Mouse (Mus musculus) heart, postnatal 25 days (tissue): ENCODE results near the gene Tnfaip1. TPM values are rescaled to one million over a fixed set of nuclear protein-coding genes. Genes with fewer than 3 reads are reported as not detected.
"Not testable (repeated sequence)": the region's sequence is repeated elsewhere in the genome, so short reads cannot be mapped to it uniquely, and the experiment has no call there.

Experiments
- DNase-seq: peaks from one replicate; pipeline ENCODE4 v3.0.0; 2022; ENCODE audit warnings: low spot score
- intact Hi-C: fragments of 180-260 bp; cut with DNase I; formaldehyde crosslinking; loops from one replicate; pipeline ENCODE4 v1.15.1; 2025
- total RNA-seq, 2 experiments: library from RNA; stranded (reverse); gene quantifications; 2 replicates each; pipeline ENCODE4 v1.2.3; 2021

The Tnfaip1 gene
- total RNA-seq, result 10 to 100 TPM; 39.1 to 41.9 TPM

GRCm38 (mm10) chr11:78536080-78536689 lies at the start of gene Tnfaip1, which contains the start of gene Ift20:
TSS of gene Tnfaip1 (minus strand) at chr11:78536332.
TSS of gene Ift20 (plus strand) at chr11:78536361.
- peak; percentile 97 for DNase-seq

GRCm38 (mm10) chr11:78582848-78583247 lies 46.7 kb upstream of the Tnfaip1 start:
- intact Hi-C loops, result no loop called here
- no peak for DNase-seq

More at GRCm38 (mm10) chr11:78536080-78536689, at the start of gene Tnfaip1, which contains the start of gene Ift20:
- intact Hi-C loops, result no loop called here

DNA sequence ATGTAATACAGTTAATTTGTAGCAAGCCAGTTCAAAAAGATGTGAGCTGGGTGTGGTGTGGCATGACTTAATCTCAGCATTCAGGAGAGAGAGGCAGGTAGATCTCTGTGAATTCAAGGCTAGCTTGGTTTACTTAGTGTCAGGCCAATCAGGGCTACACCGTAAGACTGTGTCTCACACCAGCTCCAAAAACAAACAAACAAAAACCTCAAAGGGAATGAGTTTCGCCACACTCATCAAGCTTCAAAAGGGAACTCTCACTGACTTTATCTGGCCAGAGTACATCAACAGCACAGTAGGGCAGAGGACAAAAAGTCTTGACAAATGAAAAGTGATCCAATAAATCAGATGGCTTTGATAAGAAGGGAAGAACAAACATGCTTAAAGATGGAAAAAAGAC lies 38.8 kb upstream of the Tnfaip1 start:
- DNase-seq, result no peak
- intact Hi-C loops, result no loop called here

GRCm38 (mm10) chr11:78574536-78574935 lies 38.4 kb upstream of the Tnfaip1 start:
- intact Hi-C loops, result no loop called here
- DNase-seq, result no peak

DNA sequence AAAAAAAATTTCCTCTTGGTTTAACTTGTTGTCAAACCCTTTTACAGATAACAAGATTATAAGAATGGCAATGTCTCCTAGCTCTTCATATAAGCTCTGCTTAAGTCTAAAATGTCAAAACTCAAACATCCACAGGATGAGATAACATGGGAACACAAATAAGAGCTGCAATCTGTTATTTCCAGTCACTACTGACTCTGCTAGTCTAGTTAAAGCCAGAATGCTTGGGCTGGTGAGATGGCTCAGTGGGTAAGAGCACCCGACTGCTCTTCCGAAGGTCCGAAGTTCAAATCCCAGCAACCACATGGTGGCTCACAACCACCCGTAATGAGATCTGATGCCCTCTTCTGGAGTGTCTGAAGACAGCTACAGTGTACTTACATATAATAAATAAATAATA lies 37.9 kb upstream of the Tnfaip1 start:
- intact Hi-C loops, DNase-seq: not testable (repeated sequence)

DNA sequence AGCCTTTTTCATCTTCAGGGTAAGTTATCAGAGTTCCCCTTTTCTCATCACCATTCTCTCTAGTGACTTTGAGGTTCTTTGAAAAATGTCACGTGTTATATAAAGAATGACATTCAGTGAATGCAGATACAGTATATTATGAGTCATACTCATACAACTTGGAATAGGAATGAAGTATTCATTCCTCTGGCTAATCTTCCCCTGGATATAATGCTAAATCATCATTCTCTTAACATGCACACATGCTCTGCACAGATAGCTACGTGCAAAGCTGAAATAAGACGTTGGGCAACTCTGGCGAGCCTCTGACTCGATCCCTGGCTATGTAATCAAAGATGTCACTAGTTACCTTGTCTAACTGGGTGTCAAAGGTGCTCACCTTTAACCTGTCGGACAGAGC lies 35.7 kb upstream of the Tnfaip1 start:
- intact Hi-C loops, result no loop called here
- DNase-seq, result no peak

- intact Hi-C loops, result no loop called here
- DNase-seq, result no peak
Measured at GRCm38 (mm10) chr11:78571441-78571840, 35.3 kb upstream of the Tnfaip1 start.

- DNase-seq, result no peak
- intact Hi-C loops, result loop anchor here (10.0 kb wide), 1 partner anchor 385 kb away; no protein-coding TSS in a partner anchor
Measured at GRCm38 (mm10) chr11:78569806-78570205, 33.7 kb upstream of the Tnfaip1 start.

- DNase-seq, result no peak
- intact Hi-C loops, result loop anchor here (10.0 kb wide), 1 partner anchor 386 kb away; no protein-coding TSS in a partner anchor
Measured at GRCm38 (mm10) chr11:78568827-78569226, 32.7 kb upstream of the Tnfaip1 start.

GRCm38 (mm10) chr11:78567614-78568013 lies 31.5 kb upstream of the Tnfaip1 start:
- DNase-seq, result no peak
- intact Hi-C loops, result loop anchor here (10.0 kb wide), 1 partner anchor 387 kb away; no protein-coding TSS in a partner anchor

GRCm38 (mm10) chr11:78566775-78567174 lies 30.6 kb upstream of the Tnfaip1 start:
- DNase-seq, result peak; percentile 28
- intact Hi-C loops, result loop anchor here (10.0 kb wide), 1 partner anchor 388 kb away; no protein-coding TSS in a partner anchor

DNA sequence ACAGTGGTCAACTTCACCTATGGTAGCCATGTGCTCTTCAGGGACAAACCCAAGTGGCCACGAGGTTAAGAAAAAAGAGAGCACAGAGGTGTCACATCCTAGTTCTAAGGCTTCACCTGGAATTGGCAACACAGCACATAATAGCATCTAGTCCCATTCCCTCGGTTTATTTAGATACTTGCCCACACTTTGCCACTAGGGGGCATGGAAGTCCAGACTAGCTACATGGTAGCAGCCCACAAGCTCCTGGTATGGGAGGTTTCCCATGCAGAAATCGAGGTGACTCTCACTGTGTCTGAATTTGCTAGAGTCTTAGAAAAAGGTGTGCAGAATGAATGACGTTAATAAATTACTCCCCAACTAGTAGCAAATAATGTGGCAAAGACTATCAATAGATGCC lies 24.3 kb upstream of the Tnfaip1 start:
- DNase-seq, result peak; percentile 24
- intact Hi-C loops, result loop anchor here (2.0 to 10.0 kb wide), 3 partner anchors 137 to 394 kb away; partner anchors contain the start of gene Nlk

DNA sequence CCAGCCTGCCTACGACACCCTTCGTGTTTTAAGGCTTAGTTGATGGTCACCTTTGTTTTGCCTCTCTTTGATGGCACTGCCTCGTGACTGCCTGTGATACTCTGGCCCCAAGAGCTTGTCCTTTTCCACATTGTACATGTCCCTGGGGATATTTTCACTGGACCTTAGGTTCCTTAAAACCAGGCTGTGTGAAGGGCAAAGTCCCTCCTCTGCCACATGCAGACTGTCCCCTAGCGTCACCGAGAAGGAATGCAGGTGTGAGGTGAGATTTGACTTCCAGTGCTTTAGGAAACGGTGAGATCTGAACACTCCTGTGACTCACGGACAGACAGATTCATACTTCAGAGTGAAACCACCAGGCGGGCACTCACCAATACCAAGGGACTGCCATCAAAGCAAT lies 21.1 kb upstream of the Tnfaip1 start:
- intact Hi-C loops, result loop anchor here (10.0 kb wide), 1 partner anchor 368 kb away; the partner anchor contains the start of gene Nos2

GRCm38 (mm10) chr11:78556070-78556469 lies 19.9 kb upstream of the Tnfaip1 start:
- intact Hi-C loops, result loop anchor here (10.0 kb wide), 1 partner anchor 369 kb away; the partner anchor contains the start of gene Nos2
- DNase-seq, result no peak

More for the DNA sequence above, 21.1 kb upstream of the Tnfaip1 start:
- DNase-seq, result no peak

GRCm38 (mm10) chr11:78555623-78556022 lies 19.5 kb upstream of the Tnfaip1 start:
- intact Hi-C loops, result loop anchor here (10.0 kb wide), 1 partner anchor 369 kb away; the partner anchor contains the start of gene Nos2
- DNase-seq, result no peak

DNA sequence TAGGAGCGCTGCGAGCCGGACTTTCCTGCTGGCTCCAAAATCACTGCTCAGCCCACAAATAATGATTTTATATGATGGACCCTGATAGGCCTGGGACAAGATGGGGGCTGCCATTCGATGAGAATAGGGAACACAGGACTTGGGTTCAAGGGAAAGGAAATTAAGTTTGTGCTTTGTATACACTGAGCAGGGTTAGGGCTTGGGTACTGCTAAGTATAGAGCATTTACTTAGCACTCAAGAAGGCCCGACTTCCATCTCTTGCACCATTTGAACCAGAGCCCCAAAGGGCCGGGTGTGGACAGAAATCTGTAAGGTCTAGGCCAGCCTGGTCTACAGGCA lies 14.9 kb upstream of the Tnfaip1 start:
- intact Hi-C loops, result loop anchor here (10.0 kb wide), 1 partner anchor 374 kb away; the partner anchor contains the start of gene Nos2
- no peak for DNase-seq

GRCm38 (mm10) chr11:78550168-78551058 lies 14.3 kb upstream of the Tnfaip1 start, which contains the start of gene Tmem97:
TSS of gene Tmem97 (minus strand) at chr11:78550777.
- intact Hi-C loops, result loop anchor here (10.0 kb wide), 1 partner anchor 374 kb away; the partner anchor contains the start of gene Nos2
- DNase-seq, result peak; percentile 94

GRCm38 (mm10) chr11:78549491-78549987 lies 13.4 kb upstream of the Tnfaip1 start:
- DNase-seq, result no peak
- intact Hi-C loops, result no loop called here

DNA sequence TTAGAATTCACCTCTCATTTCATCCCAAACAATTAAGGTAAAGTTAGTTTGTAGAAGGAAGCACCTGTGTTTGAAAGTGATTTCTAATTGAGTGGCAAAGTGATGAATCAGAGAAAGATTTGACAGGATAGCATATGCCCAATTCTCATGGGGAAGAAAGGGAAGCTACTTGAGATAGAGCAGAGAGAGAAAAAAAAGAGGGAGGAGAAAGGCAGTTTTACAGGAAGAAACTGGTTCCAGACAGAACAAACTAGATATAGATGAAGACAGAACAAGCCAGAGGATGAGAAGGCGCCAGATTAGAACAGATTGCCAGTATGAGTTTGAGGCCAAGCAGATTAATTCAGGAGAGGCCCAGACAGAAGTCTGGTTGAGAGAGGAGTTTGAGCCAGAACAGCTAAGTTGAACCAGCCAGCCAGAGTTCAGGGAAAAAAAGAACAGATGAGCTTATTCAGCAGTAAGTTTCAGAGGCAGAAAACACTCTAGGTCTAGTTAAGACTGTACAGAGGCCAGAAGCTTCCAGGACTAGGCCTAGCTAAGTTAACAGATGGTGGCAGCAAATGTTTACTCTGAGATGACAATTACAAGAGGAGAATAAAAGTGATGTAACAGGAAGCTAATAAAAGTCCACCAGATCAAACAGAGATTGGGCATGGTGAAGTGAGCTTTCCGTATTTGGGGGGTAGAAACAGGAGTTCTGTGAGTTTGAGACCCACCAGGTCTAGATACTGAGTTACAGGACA lies 11.8 kb upstream of the Tnfaip1 start:
- DNase-seq, result no peak
- intact Hi-C loops, result no loop called here
